In the genomic region with DNA sequence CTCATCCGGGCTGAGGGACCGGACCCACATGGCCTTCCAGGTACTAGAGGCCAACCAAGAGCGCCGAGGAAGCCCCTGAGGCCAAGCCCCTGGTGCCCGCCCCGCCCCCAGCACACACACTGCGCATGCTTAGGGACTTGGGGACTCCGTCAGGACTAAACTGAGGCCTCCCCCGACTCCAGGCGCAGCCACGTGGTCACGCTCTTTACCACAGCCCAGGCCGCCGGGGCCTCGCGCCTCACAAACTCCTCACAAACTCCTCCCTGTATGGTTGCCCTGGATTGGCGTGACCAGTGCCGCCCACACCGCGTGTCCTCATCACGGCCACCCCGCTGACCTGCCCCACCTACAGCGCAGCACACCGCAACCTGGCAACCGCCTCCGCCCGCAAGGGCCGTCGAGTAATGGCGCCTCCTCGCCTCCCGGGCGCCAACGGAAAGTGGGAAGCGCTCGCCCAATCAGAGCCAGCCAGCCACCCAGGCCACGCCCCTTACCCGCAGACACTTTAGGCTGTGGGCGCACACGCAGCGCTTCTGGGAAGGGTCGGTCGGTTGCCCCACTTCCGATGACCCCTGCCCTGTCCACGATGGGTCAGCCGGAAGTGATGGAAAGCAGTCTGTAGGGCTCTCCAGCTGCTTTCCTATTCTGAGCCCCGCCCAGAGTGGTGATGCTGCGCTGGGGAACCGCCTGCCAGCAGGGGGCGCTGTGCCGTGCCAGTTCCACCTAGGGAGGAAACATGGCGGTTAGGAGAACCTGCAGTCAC, we compare ENCODE assay signal across 9 mouse cellular contexts. TPM values are rescaled to one million over a fixed set of nuclear protein-coding genes. Genes with fewer than 3 reads are reported as not detected.
A peak's percentile ranks its signal among the peaks of the same experiment; 100 is the strongest.
DNase-seq lines count a peak whose midpoint lies in the region; ATAC-seq and TF ChIP-seq lines count a peak whose summit lies in the region.
"Had no signal": no experiment of that assay in that cellular context is flagged by ENCODE, and none has a peak within 500 bp of the region (broad histone marks: within the 10 kb centered on the region; RNA-seq: fewer than 3 reads in every experiment).

A gene (minus strand): TSS at position 633 of the 763 bp plus-strand sequence.

- no peak for DNase-seq in heart, adult 9 months (ENCODE audit: low spot score in 2 of 2)
- peak; percentile 39 for DNase-seq in ES-E14 (ENCODE audit: low read depth, low spot score)
- no peak for DNase-seq in adipocyte (ENCODE audit: low spot score)
- no peak for DNase-seq in embryo, embryonic 10 days (ENCODE audit: low spot score)
- no peak for DNase-seq in gastrocnemius, postnatal 4 days (ENCODE audit: low spot score in 2 of 2)
- DNase-seq: left cerebral cortex, postnatal 4 days had no signal

- no peaks in the 10 kb centered on the region for H3K36me3 ChIP-seq in heart, embryonic 12.5 days
- H3K36me3 ChIP-seq in ES-E14 (ENCODE audit: control insufficient read depth, insufficient read depth, low read length, poor library complexity, severe bottlenecking): no peaks in the 10 kb centered on the region
- no peaks in the 10 kb centered on the region for H3K36me3 ChIP-seq in hindbrain, embryonic 12.5 days
- H3K36me3 ChIP-seq in midbrain, embryonic 13.5 days: no peaks in the 10 kb centered on the region

- H3K9me3 ChIP-seq in heart, embryonic 12.5 days (replicated peaks): peaks cover 7% of the 10 kb centered on the region
- no peaks in the 10 kb centered on the region for H3K9me3 ChIP-seq in ES-E14 (ENCODE audit: control insufficient read depth, insufficient read depth, low read depth, low read length)
- 0 out of 2 replicates have a peak, but pooled peaks cover 7% of the 10 kb centered on the region for H3K9me3 ChIP-seq in hindbrain, embryonic 12.5 days (replicated peaks)
- peaks cover 7% of the 10 kb centered on the region; the same call in 1 of the 2 replicates for H3K9me3 ChIP-seq in midbrain, embryonic 13.5 days

- 75% methylated on average over 52 of the region's 52 CpGs for WGBS in heart, embryonic 12.5 days
- 83% methylated on average over 52 of the region's 52 CpGs for WGBS in hindbrain, embryonic 12.5 days
- WGBS in midbrain, embryonic 13.5 days: 87% methylated on average over 52 of the region's 52 CpGs

- no peak within 1 kb of the TSS for H3K4me2 ChIP-seq in heart, embryonic 12.5 days
- no peak within 1 kb of the TSS for H3K4me2 ChIP-seq in hindbrain, embryonic 12.5 days (replicated peaks)
- H3K4me2 ChIP-seq in midbrain, embryonic 13.5 days (replicated peaks): no peak within 1 kb of the TSS

- peak; percentile 61; the same call in 1 of the 2 replicates for ATAC-seq in heart, embryonic 12.5 days (ENCODE audit: insufficient number of reproducible peaks, low FRiP score)
- ATAC-seq in hindbrain, embryonic 12.5 days (ENCODE audit: low FRiP score): peak; percentile 54
- peak; percentile 37; the same call in 1 of the 2 replicates for ATAC-seq in midbrain, embryonic 13.5 days

- H3K4me1 ChIP-seq in heart, embryonic 12.5 days (replicated peaks): peaks cover 13% of the 10 kb centered on the region; the same call in 1 of the 2 replicates
- H3K4me1 ChIP-seq in ES-E14 (ENCODE audit: control insufficient read depth in 2 of 2, insufficient read depth in 2 of 2, low read length in 2 of 2, poor library complexity in 1 of 2): no peaks in the 10 kb centered on the region; a peak in 1 of 4 replicates
- no peaks in the 10 kb centered on the region for H3K4me1 ChIP-seq in hindbrain, embryonic 12.5 days
- H3K4me1 ChIP-seq in midbrain, embryonic 13.5 days (replicated peaks): 0 out of 2 replicates have a peak, but pooled peaks cover 2% of the 10 kb centered on the region

- no peak within 1 kb of the TSS for H3K4me3 ChIP-seq in heart, embryonic 12.5 days
- H3K4me3 ChIP-seq in ES-E14 (ENCODE audit: insufficient read depth in 1 of 2, low read depth in 1 of 2, low read length in 2 of 2, poor library complexity in 1 of 2, severe bottlenecking in 1 of 2): peak within 1 kb of the TSS; percentile 27 to 50; a peak in 3 of 4 replicates
- no peak within 1 kb of the TSS for H3K4me3 ChIP-seq in hindbrain, embryonic 12.5 days
- H3K4me3 ChIP-seq in midbrain, embryonic 13.5 days (replicated peaks): no peak within 1 kb of the TSS

- in situ Hi-C loops in ES-E14 (cut with MboI; ENCODE audit: low sequenced_read_pairs in 2 of 2, unreplicated experiment in 2 of 2): no loop called here

- no peak within 1 kb of the TSS for H3K27ac ChIP-seq in heart, embryonic 12.5 days (ENCODE audit: poor library complexity, severe bottlenecking)
- no peak within 1 kb of the TSS for H3K27ac ChIP-seq in ES-E14 (ENCODE audit: insufficient read depth, low read depth, low read length, poor library complexity, severe bottlenecking)
- H3K27ac ChIP-seq in hindbrain, embryonic 12.5 days: no peak within 1 kb of the TSS
- H3K27ac ChIP-seq in midbrain, embryonic 13.5 days: no peak within 1 kb of the TSS

- H3K9ac ChIP-seq in heart, embryonic 12.5 days: no peak within 1 kb of the TSS
- no peak within 1 kb of the TSS for H3K9ac ChIP-seq in ES-E14 (ENCODE audit: insufficient read depth, low read depth, low read length, poor library complexity, severe bottlenecking)
- no peak within 1 kb of the TSS for H3K9ac ChIP-seq in hindbrain, embryonic 12.5 days
- no peak within 1 kb of the TSS for H3K9ac ChIP-seq in midbrain, embryonic 13.5 days (replicated peaks)

- peaks cover 3% of the 10 kb centered on the region; the same call in 1 of the 2 replicates for H3K27me3 ChIP-seq in heart, embryonic 12.5 days (replicated peaks)
- peaks cover 7% of the 10 kb centered on the region; the same call in 1 of the 2 replicates for H3K27me3 ChIP-seq in hindbrain, embryonic 12.5 days
- 0 out of 2 replicates have a peak, but pooled peaks cover under 1% of the 10 kb centered on the region for H3K27me3 ChIP-seq in midbrain, embryonic 13.5 days

TF ChIP-seq in ES-E14, 5 proteins besides CTCF, POLR2A, EP300 and RAD21:
- TF ChIP-seq HCFC1 (IDR thresholded peaks at IDR 0.05; ENCODE audit: borderline replicate concordance, insufficient read depth, low read length) (no peak; the same call in 1 of the 2 replicates), ZNF384 (IDR thresholded peaks at IDR 0.05; ENCODE audit: low read depth, low read length) (no peak), MAFK (IDR thresholded peaks at IDR 0.05; ENCODE audit: insufficient read depth, low read depth, low read length) (no peak)

RNA-seq across cellular contexts. Expression of the gene that starts here (rescaled TPM):
- 0.11 and 0.13 TPM in 2 replicates for polyA plus RNA-seq in heart, embryonic 12.5 days (2016; fragmentation: Nextera tagmentation; extraction: Ambion mirVana)
- 0.95 and 1.4 TPM in 2 replicates for total RNA-seq in ES-E14 (2012; rRNA removed)
- 0.22 and 0.25 TPM in 2 replicates for polyA plus RNA-seq in hindbrain, embryonic 12.5 days (2016; fragmentation: Nextera tagmentation; extraction: Ambion mirVana)
- 0.27 and 0.32 TPM in 2 replicates for polyA plus RNA-seq in midbrain, embryonic 13.5 days (2015; fragmentation: Nextera tagmentation; extraction: Ambion mirVana)
- total RNA-seq in gastrocnemius, postnatal 4 days (2021): under 1 TPM; 0.25 to 0.47 TPM

Comparison
In these comparisons a context has a peak if more than half of its experiments do, and no peak if none do; other contexts are left out.
1. Peak in ATAC-seq in heart, embryonic 12.5 days; RNA of the gene not detected or under 1 TPM.
2. Peak in ATAC-seq in hindbrain, embryonic 12.5 days; RNA of the gene not detected or under 1 TPM.
3. Peak in ATAC-seq in midbrain, embryonic 13.5 days; RNA of the gene not detected or under 1 TPM.
4. H3K4me3 ChIP-seq: peak in ES-E14 (2 of 2); none in heart, embryonic 12.5 days (single experiment), hindbrain, embryonic 12.5 days (single experiment) and midbrain, embryonic 13.5 days (single experiment).
5. Peak in every context shown above with its lines, with median percentiles within 50 percentile points of each other: ATAC-seq.